Mouse (Mus musculus): ENCODE results near the gene Csmd2. TPM values are rescaled to one million over a fixed set of nuclear protein-coding genes. Genes with fewer than 3 reads are reported as not detected.
"Not testable (repeated sequence)": the region's sequence is repeated elsewhere in the genome, so short reads cannot be mapped to it uniquely, and the experiment has no call there.

The Csmd2 gene
- polyA plus RNA-seq, 1 experiment from 2014 or later, result 0.15 TPM

- H3K9ac ChIP-seq; H3K4me3 ChIP-seq (replicated peaks); H3K9me3 ChIP-seq; H3K27me3 ChIP-seq (replicated peaks); H3K4me1 ChIP-seq (replicated peaks); H3K36me3 ChIP-seq; H3K4me2 ChIP-seq (replicated peaks); ATAC-seq; H3K27ac ChIP-seq: not testable (repeated sequence)
- WGBS, result 72% methylated on average over 2 of the region's 2 CpGs
Observed at GRCm38 (mm10) chr4:128061274-128061673, 73.6 kb downstream of the Csmd2 start.

GRCm38 (mm10) chr4:128067189-128067588 is 79.5 kb downstream of the Csmd2 start:
- Histone ChIP-seq H3K36me3 (no peaks in the 10 kb centered on the region), H3K4me3 (replicated peaks) (no peak overlapping the region), H3K4me2 (replicated peaks) (no peak overlapping the region), H3K27ac (no peak overlapping the region), H3K9me3 (no peaks in the 10 kb centered on the region), H3K4me1 (replicated peaks) (no peaks in the 10 kb centered on the region), H3K9ac (no peak overlapping the region), H3K27me3 (replicated peaks) (no peaks in the 10 kb centered on the region)
- no peak for ATAC-seq
- WGBS, result 83% methylated on average over 9 of the region's 9 CpGs

- Histone ChIP-seq H3K4me2 (replicated peaks) (no peak overlapping the region), H3K9me3 (no peaks in the 10 kb centered on the region), H3K27me3 (replicated peaks) (no peaks in the 10 kb centered on the region), H3K36me3 (no peaks in the 10 kb centered on the region), H3K4me3 (replicated peaks) (no peak overlapping the region), H3K27ac (no peak overlapping the region), H3K9ac (no peak overlapping the region), H3K4me1 (replicated peaks) (no peaks in the 10 kb centered on the region)
- WGBS, result 87% methylated on average over 3 of the region's 3 CpGs
- ATAC-seq, result no peak
Observed at GRCm38 (mm10) chr4:128084466-128084865, 96.8 kb downstream of the Csmd2 start.

- no peaks in the 10 kb centered on the region for H3K9me3 ChIP-seq
- no peak overlapping the region for H3K9ac ChIP-seq
- no peak for ATAC-seq
- no peaks in the 10 kb centered on the region for H3K4me1 ChIP-seq (replicated peaks)
- no peak overlapping the region for H3K4me2 ChIP-seq (replicated peaks)
- 73% methylated on average over 8 of the region's 8 CpGs for WGBS
- no peaks in the 10 kb centered on the region for H3K36me3 ChIP-seq
- no peaks in the 10 kb centered on the region for H3K27me3 ChIP-seq (replicated peaks)
- H3K4me3 ChIP-seq (replicated peaks), result no peak overlapping the region
- no peak overlapping the region for H3K27ac ChIP-seq
Observed at GRCm38 (mm10) chr4:128085096-128085495, 97.4 kb downstream of the Csmd2 start.

GRCm38 (mm10) chr4:128087147-128087606 is 99.5 kb downstream of the Csmd2 start:
- H3K4me3 ChIP-seq (replicated peaks), result no peak overlapping the region
- no peak overlapping the region for H3K9ac ChIP-seq
- no peaks in the 10 kb centered on the region for H3K9me3 ChIP-seq
- no peaks in the 10 kb centered on the region for H3K27me3 ChIP-seq (replicated peaks)
- H3K27ac ChIP-seq, result no peak overlapping the region
- H3K4me1 ChIP-seq (replicated peaks), result no peaks in the 10 kb centered on the region
- ATAC-seq, result no peak
- H3K36me3 ChIP-seq, result no peaks in the 10 kb centered on the region
- H3K4me2 ChIP-seq (replicated peaks), result no peak overlapping the region
- WGBS, result 76% methylated on average over 5 of the region's 5 CpGs

GRCm38 (mm10) chr4:128087704-128088103 is 100.0 kb downstream of the Csmd2 start:
- H3K27ac ChIP-seq, result no peak overlapping the region
- WGBS, result 32% methylated on average over 3 of the region's 3 CpGs
- ATAC-seq, result no peak
- no peaks in the 10 kb centered on the region for H3K27me3 ChIP-seq (replicated peaks)
- no peaks in the 10 kb centered on the region for H3K4me1 ChIP-seq (replicated peaks)
- H3K36me3 ChIP-seq, result no peaks in the 10 kb centered on the region
- no peaks in the 10 kb centered on the region for H3K9me3 ChIP-seq
- no peak overlapping the region for H3K4me2 ChIP-seq (replicated peaks)
- no peak overlapping the region for H3K4me3 ChIP-seq (replicated peaks)
- no peak overlapping the region for H3K9ac ChIP-seq

- WGBS, result 67% methylated on average over 3 of the region's 3 CpGs
- ATAC-seq, result no peak
- Histone ChIP-seq H3K4me2 (replicated peaks) (no peak overlapping the region), H3K9me3 (no peaks in the 10 kb centered on the region), H3K27ac (no peak overlapping the region), H3K9ac (no peak overlapping the region), H3K4me1 (replicated peaks) (no peaks in the 10 kb centered on the region), H3K27me3 (replicated peaks) (no peaks in the 10 kb centered on the region), H3K36me3 (no peaks in the 10 kb centered on the region), H3K4me3 (replicated peaks) (no peak overlapping the region)
Observed at GRCm38 (mm10) chr4:128088264-128088663, 100.6 kb downstream of the Csmd2 start.

- 77% methylated on average over 3 of the region's 3 CpGs for WGBS
- Histone ChIP-seq H3K27ac (no peak overlapping the region), H3K36me3 (no peaks in the 10 kb centered on the region), H3K4me3 (replicated peaks) (no peak overlapping the region), H3K9ac (no peak overlapping the region), H3K27me3 (replicated peaks) (no peaks in the 10 kb centered on the region), H3K4me1 (replicated peaks) (no peaks in the 10 kb centered on the region), H3K9me3 (no peaks in the 10 kb centered on the region), H3K4me2 (replicated peaks) (no peak overlapping the region)
- ATAC-seq, result no peak
Observed at GRCm38 (mm10) chr4:128091938-128092337, 104.3 kb downstream of the Csmd2 start.

GRCm38 (mm10) chr4:128099515-128099914 is 111.9 kb downstream of the Csmd2 start:
- Histone ChIP-seq H3K4me3 (replicated peaks) (no peak overlapping the region), H3K4me1 (replicated peaks) (no peaks in the 10 kb centered on the region), H3K9ac (no peak overlapping the region), H3K27ac (no peak overlapping the region), H3K27me3 (replicated peaks) (no peaks in the 10 kb centered on the region), H3K4me2 (replicated peaks) (no peak overlapping the region), H3K36me3 (no peaks in the 10 kb centered on the region), H3K9me3 (no peaks in the 10 kb centered on the region)
- WGBS, result 89% methylated on average over 5 of the region's 5 CpGs
- ATAC-seq, result no peak

- no peak overlapping the region for H3K27ac ChIP-seq
- no peaks in the 10 kb centered on the region for H3K36me3 ChIP-seq
- H3K27me3 ChIP-seq (replicated peaks), result no peaks in the 10 kb centered on the region
- no peak for ATAC-seq
- H3K9ac ChIP-seq, result no peak overlapping the region
- 46% methylated on average over 5 of the region's 5 CpGs for WGBS
- H3K4me1 ChIP-seq (replicated peaks), result no peaks in the 10 kb centered on the region
- H3K9me3 ChIP-seq, result no peaks in the 10 kb centered on the region
- H3K4me2 ChIP-seq (replicated peaks), result no peak overlapping the region
- H3K4me3 ChIP-seq (replicated peaks), result no peak overlapping the region
Observed at GRCm38 (mm10) chr4:128100541-128100940, 112.9 kb downstream of the Csmd2 start.

- no peak for ATAC-seq
- H3K9ac ChIP-seq, result no peak overlapping the region
- H3K36me3 ChIP-seq, result no peaks in the 10 kb centered on the region
- no peak overlapping the region for H3K4me2 ChIP-seq (replicated peaks)
- no peak overlapping the region for H3K4me3 ChIP-seq (replicated peaks)
- 46% methylated on average over 7 of the region's 7 CpGs for WGBS
- no peaks in the 10 kb centered on the region for H3K9me3 ChIP-seq
- H3K27me3 ChIP-seq (replicated peaks), result no peaks in the 10 kb centered on the region
- no peaks in the 10 kb centered on the region for H3K4me1 ChIP-seq (replicated peaks)
- H3K27ac ChIP-seq, result no peak overlapping the region
Observed at GRCm38 (mm10) chr4:128116331-128116730, 128.7 kb downstream of the Csmd2 start.

GRCm38 (mm10) chr4:128123281-128123680 is 135.6 kb downstream of the Csmd2 start:
- Histone ChIP-seq H3K4me3 (replicated peaks) (no peak overlapping the region), H3K9me3 (no peaks in the 10 kb centered on the region), H3K27ac (no peak overlapping the region), H3K9ac (no peak overlapping the region), H3K4me2 (replicated peaks) (no peak overlapping the region), H3K36me3 (no peaks in the 10 kb centered on the region), H3K4me1 (replicated peaks) (no peaks in the 10 kb centered on the region), H3K27me3 (replicated peaks) (no peaks in the 10 kb centered on the region)
- ATAC-seq, result no peak
- 79% methylated on average over 8 of the region's 8 CpGs for WGBS

- WGBS, result 86% methylated on average over 4 of the region's 4 CpGs
- Histone ChIP-seq H3K4me2 (replicated peaks) (no peak overlapping the region), H3K27ac (no peak overlapping the region), H3K4me1 (replicated peaks) (no peaks in the 10 kb centered on the region), H3K4me3 (replicated peaks) (no peak overlapping the region), H3K9ac (no peak overlapping the region), H3K9me3 (no peaks in the 10 kb centered on the region), H3K36me3 (no peaks in the 10 kb centered on the region), H3K27me3 (replicated peaks) (no peaks in the 10 kb centered on the region)
- no peak for ATAC-seq
Observed at GRCm38 (mm10) chr4:128124738-128125137, 137.1 kb downstream of the Csmd2 start.

Measured in intestine, embryonic 15.5 days (tissue).